Mouse (Mus musculus) liver, postnatal 0 days (tissue): ENCODE measurements around the gene Tarbp1.

Experiments
- CTCF ChIP-seq: sonication (generic); IDR thresholded peaks from 2 replicates; pipeline ENCODE4 v1.5.1; 2016; ENCODE audit warnings: antibody characterized with exemption, low read depth
- EP300 ChIP-seq: IDR thresholded peaks from 2 replicates; pipeline ENCODE4 v1.6.1; 2016; ENCODE audit warnings: antibody characterized with exemption, low read depth, mild to moderate bottlenecking

GRCm38 (mm10) chr8:126499371-126499770, 24.5 kb upstream of the Tarbp1 start:
- TF ChIP-seq CTCF, result no peak
- TF ChIP-seq EP300, result no peak
